Mouse (Mus musculus) midbrain, embryonic 14.5 days (tissue): ENCODE results near the gene Scnn1a. TPM values are rescaled to one million over a fixed set of nuclear protein-coding genes. Genes with fewer than 3 reads are reported as not detected.

Experiments
- ATAC-seq: fragments of 200-750 bp; cut with Nextera tagmentation; 2 replicates; pipeline ENCODE4 v1.8.0; 2017; ENCODE audit warnings: moderate number of reproducible peaks, moderate library complexity; ENCODE audit not compliant: low FRiP score, low TSS enrichment
- DNase-seq: peaks from one replicate; pipeline ENCODE4 v3.0.0-alpha.2; 2015
- H3K27ac ChIP-seq: fragments of 300-500 bp; sonication (generic); replicated peaks from 2 replicates; pipeline ENCODE4 v1.5.1; 2014; ENCODE audit warnings: mild to moderate bottlenecking, low read depth, low read length, moderate library complexity
- H3K27me3 ChIP-seq: fragments of 300-500 bp; sonication (generic); 2 replicates; pipeline ENCODE4 v1.6.1; 2014; ENCODE audit warnings: low read length, control low read depth, mixed read lengths; ENCODE audit not compliant: control insufficient read depth, insufficient read depth
- H3K36me3 ChIP-seq: fragments of 300-500 bp; sonication (generic); 2 replicates; pipeline ENCODE4 v1.6.1; 2014; ENCODE audit warnings: low read length, control low read depth; ENCODE audit not compliant: control insufficient read depth, insufficient read depth
- H3K4me1 ChIP-seq: fragments of 300-500 bp; sonication (generic); 2 replicates; pipeline ENCODE4 v1.6.1; 2014; ENCODE audit warnings: mild to moderate bottlenecking, antibody characterized with exemption, low read length, control low read depth; ENCODE audit not compliant: control insufficient read depth, insufficient read depth
- H3K4me2 ChIP-seq: fragments of 300-500 bp; sonication (generic); 2 replicates; pipeline ENCODE4 v1.6.1; 2014; ENCODE audit warnings: mild to moderate bottlenecking, low read length, moderate library complexity
- H3K4me3 ChIP-seq: fragments of 300-500 bp; sonication (generic); replicated peaks from 2 replicates; pipeline ENCODE4 v1.5.1; 2014; ENCODE audit warnings: low read depth, low read length
- H3K9ac ChIP-seq: fragments of 300-500 bp; sonication (generic); replicated peaks from 2 replicates; pipeline ENCODE4 v1.6.1; 2014; ENCODE audit warnings: mild to moderate bottlenecking, low read length, moderate library complexity
- H3K9me3 ChIP-seq: fragments of 300-500 bp; sonication (generic); 2 replicates; pipeline ENCODE4 v1.6.1; 2016; ENCODE audit warnings: low read length, control low read depth, mixed read lengths; ENCODE audit not compliant: control insufficient read depth
- WGBS: fragments of 180-500 bp; shearing (Covaris S2); extraction: QIAGEN DNeasy Blood & Tissue Kit; methylation state at CpG from one replicate; pipeline ENCODE4 v1.1.7; 2014; 5-methylcytosine and 5-hydroxymethylcytosine counted together
- polyA plus RNA-seq: library from polyadenylated mRNA; unstranded; fragments of >200 nt; fragmentation: Nextera tagmentation; extraction: Ambion mirVana; gene quantifications from 2 replicates; pipeline ENCODE4 v1.2.1, GENCODE M21; 2014

The Scnn1a gene
- polyA plus RNA-seq, 1 experiment from 2014 or later = 0.51 TPM

- Histone ChIP-seq H3K4me2 (peak overlapping the region; percentile 62; the same call in 1 of the 2 replicates), H3K27me3 (0 out of 2 replicates have a peak, but pooled peaks cover 6% of the 10 kb centered on the region), H3K4me1 (peaks cover 26% of the 10 kb centered on the region), H3K36me3 (no peaks in the 10 kb centered on the region), H3K9ac (no peak overlapping the region), H3K9me3 (no peaks in the 10 kb centered on the region), H3K27ac (no peak overlapping the region), H3K4me3 (no peak overlapping the region)
- ATAC-seq (no peak), DNase-seq (no peak)
- 86% methylated on average over 2 of the region's 2 CpGs for WGBS
Observed at GRCm38 (mm10) chr6:125350995-125351324, 30.5 kb downstream of the Scnn1a start.

DNA sequence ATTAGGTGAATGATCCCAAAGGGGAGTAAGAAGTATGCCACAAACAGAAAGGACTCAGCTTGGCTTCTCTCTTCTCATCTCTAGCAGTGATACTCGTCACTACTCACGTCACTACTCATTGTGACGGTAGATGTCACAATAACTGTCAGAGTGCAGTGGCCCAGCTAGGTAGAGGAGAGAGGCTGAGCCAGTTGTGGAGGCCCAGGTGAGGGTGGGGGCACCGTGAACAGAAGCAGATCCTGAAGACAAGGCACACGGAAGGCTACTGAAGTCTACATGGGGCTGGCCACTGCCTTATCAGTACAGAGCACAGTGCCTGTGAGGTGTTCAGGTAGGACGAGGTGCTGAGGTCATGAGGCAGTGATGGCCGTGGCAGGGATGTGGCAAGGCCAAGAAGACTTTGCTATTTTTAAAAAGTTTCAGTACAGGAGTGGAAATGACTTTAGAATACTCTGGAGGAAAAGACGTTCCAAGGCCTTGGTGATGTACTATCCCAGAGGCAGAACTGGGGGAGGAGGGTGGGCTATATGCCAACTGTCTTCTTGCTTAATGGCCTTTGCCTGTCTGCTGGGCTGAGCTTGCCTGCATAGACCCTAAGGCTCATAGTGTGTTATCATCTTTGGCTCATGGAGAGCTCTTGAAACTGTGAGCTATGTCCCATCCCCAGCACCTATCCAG is 31.0 kb downstream of the Scnn1a start:
- H3K9ac ChIP-seq = no peak overlapping the region
- H3K4me2 ChIP-seq = no peak overlapping the region
- ATAC-seq = no peak
- DNase-seq = no peak
- no peaks in the 10 kb centered on the region for H3K36me3 ChIP-seq
- no peak overlapping the region for H3K27ac ChIP-seq
- WGBS = 73% methylated on average over 8 of the region's 8 CpGs
- no peak overlapping the region for H3K4me3 ChIP-seq
- no peaks in the 10 kb centered on the region for H3K9me3 ChIP-seq
- H3K27me3 ChIP-seq = 0 out of 2 replicates have a peak, but pooled peaks cover 6% of the 10 kb centered on the region
- H3K4me1 ChIP-seq = peaks cover 26% of the 10 kb centered on the region

DNA sequence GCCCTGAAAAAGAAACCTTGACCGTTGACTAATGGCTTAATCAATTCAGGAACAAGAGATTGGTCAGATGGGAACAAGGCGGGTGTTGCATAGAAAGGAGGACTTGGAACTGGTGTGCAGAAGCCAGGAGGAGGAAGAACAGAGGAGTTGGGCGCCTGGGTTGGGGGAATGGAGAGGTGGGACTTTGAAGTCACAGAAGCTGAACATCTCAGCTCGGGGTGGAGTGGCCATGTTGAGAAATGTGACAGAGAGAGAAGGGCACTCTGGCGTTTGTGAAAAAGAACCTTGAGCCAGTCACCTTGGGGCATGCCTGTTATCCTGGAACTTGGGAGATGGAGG is 31.6 kb downstream of the Scnn1a start:
- no peak overlapping the region for H3K27ac ChIP-seq
- H3K4me3 ChIP-seq = no peak overlapping the region
- no peaks in the 10 kb centered on the region for H3K9me3 ChIP-seq
- H3K4me2 ChIP-seq = no peak overlapping the region
- ATAC-seq (no peak), DNase-seq (no peak)
- H3K4me1 ChIP-seq = peaks cover 26% of the 10 kb centered on the region
- H3K27me3 ChIP-seq = 0 out of 2 replicates have a peak, but pooled peaks cover 6% of the 10 kb centered on the region
- 67% methylated on average over 5 of the region's 5 CpGs for WGBS
- no peaks in the 10 kb centered on the region for H3K36me3 ChIP-seq
- no peak overlapping the region for H3K9ac ChIP-seq

DNA sequence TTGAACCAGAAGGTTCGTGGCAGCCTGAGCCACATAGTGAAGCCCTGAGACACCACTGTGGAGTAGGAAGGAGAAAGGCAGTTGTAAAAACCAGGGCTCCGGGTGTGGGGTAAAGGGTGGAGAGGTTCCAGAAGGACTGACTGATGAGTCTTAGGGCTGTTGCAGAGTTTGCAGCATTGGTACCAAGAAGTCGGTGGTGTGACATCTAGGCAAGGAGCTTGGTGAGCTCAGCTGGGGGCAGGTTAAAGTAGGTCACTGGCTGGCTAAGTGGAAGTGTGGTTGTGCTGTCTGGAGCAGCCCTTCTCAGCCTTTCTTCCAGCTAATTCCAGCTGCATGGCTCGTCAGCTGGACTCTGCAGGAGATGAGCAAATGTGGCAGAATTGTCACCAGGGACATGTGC is 32.4 kb downstream of the Scnn1a start:
- Histone ChIP-seq H3K4me1 (peaks cover 26% of the 10 kb centered on the region), H3K36me3 (no peaks in the 10 kb centered on the region), H3K27me3 (0 out of 2 replicates have a peak, but pooled peaks cover 6% of the 10 kb centered on the region), H3K4me3 (no peak overlapping the region), H3K9ac (no peak overlapping the region), H3K9me3 (no peaks in the 10 kb centered on the region), H3K27ac (no peak overlapping the region), H3K4me2 (no peak overlapping the region)
- DNase-seq (no peak), ATAC-seq (no peak)
- 59% methylated on average over 4 of the region's 4 CpGs for WGBS

DNA sequence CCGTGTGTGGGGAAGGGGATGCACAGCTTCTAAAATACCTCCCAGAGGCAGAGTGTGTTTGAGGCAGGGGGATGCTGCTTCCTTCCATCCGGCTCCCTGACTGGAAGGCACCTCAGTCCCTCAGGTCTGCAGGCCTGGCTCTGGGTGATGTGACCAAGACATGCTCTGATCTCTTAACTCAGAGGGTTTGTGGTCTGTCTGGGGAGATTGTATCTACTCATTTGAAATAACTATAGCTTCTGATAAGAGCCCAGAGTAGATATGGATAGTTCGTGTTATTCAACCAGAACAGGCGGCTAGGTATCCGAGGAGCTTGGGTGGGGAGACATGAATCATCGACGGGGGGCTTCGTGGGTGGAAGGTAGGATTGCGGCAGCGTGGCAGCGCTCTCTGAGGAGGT is 32.8 kb downstream of the Scnn1a start:
- 84% methylated on average over 11 of the region's 11 CpGs for WGBS
- DNase-seq = no peak
- no peak for ATAC-seq

GRCm38 (mm10) chr6:125353655-125354054 is 33.2 kb downstream of the Scnn1a start:
- H3K9ac ChIP-seq = no peak overlapping the region

More for the DNA sequence above, 32.8 kb downstream of the Scnn1a start:
- H3K36me3 ChIP-seq = no peaks in the 10 kb centered on the region
- H3K4me1 ChIP-seq = peaks cover 26% of the 10 kb centered on the region
- H3K9me3 ChIP-seq = no peaks in the 10 kb centered on the region
- no peak overlapping the region for H3K9ac ChIP-seq
- no peak overlapping the region for H3K4me3 ChIP-seq
- H3K4me2 ChIP-seq = no peak overlapping the region
- no peak overlapping the region for H3K27ac ChIP-seq
- 0 out of 2 replicates have a peak, but pooled peaks cover 5% of the 10 kb centered on the region for H3K27me3 ChIP-seq

DNA sequence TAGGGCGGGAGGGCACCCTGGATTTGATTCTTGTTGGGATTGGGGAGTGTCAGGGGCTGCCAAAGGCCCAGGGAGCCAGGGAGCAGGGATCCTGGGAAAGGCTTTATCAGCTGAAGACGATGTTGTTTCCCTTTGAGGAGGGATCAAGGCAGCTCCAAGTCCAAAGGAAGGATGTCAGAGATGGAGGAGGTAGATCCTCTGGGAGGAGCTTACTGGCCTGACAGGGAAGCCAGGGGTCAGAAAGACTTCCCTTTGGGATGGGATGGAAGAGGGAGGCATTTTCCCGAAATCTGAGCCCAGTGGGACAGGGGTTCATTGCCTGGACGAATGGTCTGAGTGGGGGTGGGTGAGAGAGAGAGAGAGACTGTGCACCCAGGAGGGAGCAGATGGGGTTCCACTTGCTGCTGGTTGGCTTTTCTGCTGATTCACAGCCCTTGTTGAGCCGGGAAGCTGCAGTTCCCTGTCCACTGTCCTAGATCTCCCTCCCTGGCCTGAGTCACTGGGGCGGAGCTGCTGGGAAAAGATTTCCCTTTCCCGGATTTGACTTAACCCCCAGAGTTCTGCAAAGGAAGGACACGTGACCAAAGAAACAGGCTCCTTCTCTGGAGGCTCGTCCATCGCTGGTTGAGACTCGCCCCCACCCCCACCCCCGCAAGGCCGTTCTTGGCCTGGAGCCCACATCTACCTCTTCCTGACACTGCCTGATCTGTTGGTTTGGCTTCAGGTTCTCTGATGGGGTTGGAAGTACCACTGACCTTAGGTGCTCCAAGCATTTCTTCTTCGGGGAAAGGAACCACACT is 34.1 kb downstream of the Scnn1a start:
- WGBS = 13% methylated on average over 14 of the region's 14 CpGs
- ATAC-seq = no peak
- Histone ChIP-seq H3K27ac (no peak overlapping the region), H3K4me2 (no peak overlapping the region), H3K9me3 (no peaks in the 10 kb centered on the region), H3K36me3 (no peaks in the 10 kb centered on the region), H3K27me3 (no peaks in the 10 kb centered on the region), H3K4me1 (peaks cover 19% of the 10 kb centered on the region), H3K9ac (no peak overlapping the region), H3K4me3 (no peak overlapping the region)
- no peak for DNase-seq

More at GRCm38 (mm10) chr6:125353655-125354054, 33.2 kb downstream of the Scnn1a start:
- 89% methylated on average over 4 of the region's 4 CpGs for WGBS
- H3K9me3 ChIP-seq = no peaks in the 10 kb centered on the region
- no peaks in the 10 kb centered on the region for H3K36me3 ChIP-seq
- H3K4me2 ChIP-seq = no peak overlapping the region
- no peak overlapping the region for H3K4me3 ChIP-seq
- no peak overlapping the region for H3K27ac ChIP-seq
- DNase-seq = no peak
- peaks cover 26% of the 10 kb centered on the region for H3K4me1 ChIP-seq
- 0 out of 2 replicates have a peak, but pooled peaks cover 1% of the 10 kb centered on the region for H3K27me3 ChIP-seq
- ATAC-seq = no peak

- Histone ChIP-seq H3K4me1 (peaks cover 13% of the 10 kb centered on the region), H3K27ac (no peak overlapping the region), H3K36me3 (no peaks in the 10 kb centered on the region), H3K9ac (no peak overlapping the region), H3K9me3 (no peaks in the 10 kb centered on the region), H3K27me3 (no peaks in the 10 kb centered on the region), H3K4me2 (0 out of 2 replicates have a peak overlapping the region, but pooled peaks have one; percentile 16), H3K4me3 (no peak overlapping the region)
- WGBS = 6% methylated on average over 10 of the region's 10 CpGs
- DNase-seq = peak; percentile 46
- ATAC-seq = no peak; the same call in 1 of the 2 replicates
Observed at GRCm38 (mm10) chr6:125355197-125355741, 34.8 kb downstream of the Scnn1a start.
